8 mouse cellular contexts compared by ENCODE assay signal in genomic region chr4:127987784-127988455, GRCm38 (mm10). TPM values are rescaled to one million over a fixed set of nuclear protein-coding genes. Genes with fewer than 3 reads are reported as not detected.
A peak's percentile ranks its signal among the peaks of the same experiment; 100 is the strongest.
DNase-seq lines count a peak whose midpoint lies in the region; ATAC-seq and TF ChIP-seq lines count a peak whose summit lies in the region.

Gene Csmd2 (plus strand): TSS chr4:127987857.

- H3K27ac ChIP-seq in liver, embryonic 12.5 days = no peak within 1 kb of the TSS
- H3K27ac ChIP-seq in hindbrain, embryonic 14.5 days = peak within 1 kb of the TSS; percentile 88
- H3K27ac ChIP-seq in limb, embryonic 14.5 days (replicated peaks; ENCODE audit: low read depth, low read length) = no peak within 1 kb of the TSS

- DNase-seq in liver = no peak
- peak; percentile 62 to 70 for DNase-seq in cerebellum, postnatal 4 days (ENCODE audit: low spot score in 2 of 2)
- DNase-seq in hindbrain, embryonic 14.5 days (ENCODE audit: low spot score) = peak; percentile 75
- no peak for DNase-seq in limb, embryonic 14.5 days (ENCODE audit: low spot score)
- peak; percentile 53 to 62 for DNase-seq in right cerebral cortex, postnatal 36 days (ENCODE audit: low spot score in 2 of 2)
- no peak for DNase-seq in yolk sac, embryonic 10.5 days (ENCODE audit: low spot score)
- DNase-seq in c-Kit-positive CD71-positive TER-119-positive erythroid progenitor cells, embryonic 14.5 days (ENCODE audit: low spot score) = no peak

- peak within 1 kb of the TSS; percentile 31 for H3K4me3 ChIP-seq in liver, embryonic 12.5 days
- peak within 1 kb of the TSS; percentile 81 for H3K4me3 ChIP-seq in hindbrain, embryonic 14.5 days (replicated peaks; ENCODE audit: low read length)
- H3K4me3 ChIP-seq in limb, embryonic 14.5 days (replicated peaks; ENCODE audit: low read length) = peak within 1 kb of the TSS; percentile 31

- H3K9me3 ChIP-seq in liver, embryonic 12.5 days (replicated peaks) = no peaks in the 10 kb centered on the region
- H3K9me3 ChIP-seq in hindbrain, embryonic 14.5 days (ENCODE audit: control insufficient read depth, low read length) = no peaks in the 10 kb centered on the region
- H3K9me3 ChIP-seq in limb, embryonic 14.5 days (ENCODE audit: control insufficient read depth, low read length) = no peaks in the 10 kb centered on the region

- WGBS in liver, embryonic 12.5 days (ENCODE audit: insufficient replicate concordance) = 2% methylated on average over 39 of the region's 65 CpGs
- WGBS in hindbrain, embryonic 14.5 days = under 1% methylated on average over 51 of the region's 65 CpGs
- under 1% methylated on average over 47 of the region's 65 CpGs for WGBS in limb, embryonic 14.5 days

- no peak for TF ChIP-seq POLR2A in limb, embryonic 14.5 days (IDR thresholded peaks at IDR 0.05; ENCODE audit: borderline replicate concordance, extremely low read depth, insufficient read depth, insufficient read length)

- ATAC-seq in liver, embryonic 12.5 days = no peak
- peak; percentile 29; the same call in 1 of the 2 replicates for ATAC-seq in hindbrain, embryonic 14.5 days (ENCODE audit: low FRiP score)
- ATAC-seq in limb, embryonic 14.5 days (ENCODE audit: low FRiP score, low read depth) = no peak

- H3K27me3 ChIP-seq in liver, embryonic 12.5 days (replicated peaks) = peaks cover 70% of the 10 kb centered on the region
- peaks cover 8% of the 10 kb centered on the region; the same call in 1 of the 2 replicates for H3K27me3 ChIP-seq in hindbrain, embryonic 14.5 days (ENCODE audit: control insufficient read depth, insufficient read depth, low read length)
- H3K27me3 ChIP-seq in limb, embryonic 14.5 days (ENCODE audit: control insufficient read depth, insufficient read depth, low read length) = peaks cover 67% of the 10 kb centered on the region

- peak within 1 kb of the TSS; percentile 52 for H3K4me2 ChIP-seq in liver, embryonic 12.5 days
- peak within 1 kb of the TSS; percentile 63 for H3K4me2 ChIP-seq in hindbrain, embryonic 14.5 days (replicated peaks)
- H3K4me2 ChIP-seq in limb, embryonic 14.5 days (replicated peaks; ENCODE audit: low read depth, low read length, severe bottlenecking) = peak within 1 kb of the TSS; percentile 56

- H3K4me1 ChIP-seq in liver, embryonic 12.5 days = no peaks in the 10 kb centered on the region
- peaks cover 42% of the 10 kb centered on the region for H3K4me1 ChIP-seq in hindbrain, embryonic 14.5 days (replicated peaks; ENCODE audit: control insufficient read depth, insufficient read depth, low read length)
- no peaks in the 10 kb centered on the region for H3K4me1 ChIP-seq in limb, embryonic 14.5 days (ENCODE audit: control insufficient read depth, insufficient read depth, low read length)

- no peaks in the 10 kb centered on the region for H3K36me3 ChIP-seq in liver, embryonic 12.5 days
- H3K36me3 ChIP-seq in hindbrain, embryonic 14.5 days (replicated peaks; ENCODE audit: control insufficient read depth, insufficient read depth) = no peaks in the 10 kb centered on the region
- no peaks in the 10 kb centered on the region for H3K36me3 ChIP-seq in limb, embryonic 14.5 days (ENCODE audit: control insufficient read depth, insufficient read depth, low read length)

- H3K9ac ChIP-seq in liver, embryonic 12.5 days = no peak within 1 kb of the TSS
- H3K9ac ChIP-seq in hindbrain, embryonic 14.5 days = peak within 1 kb of the TSS; percentile 93
- no peak within 1 kb of the TSS for H3K9ac ChIP-seq in limb, embryonic 14.5 days (ENCODE audit: low read depth, low read length, severe bottlenecking)

RNA-seq across cellular contexts. Expression of gene Csmd2, which starts in this region (rescaled TPM):
- 0.04 and 0.07 TPM in 2 replicates for polyA plus RNA-seq in liver, embryonic 12.5 days (2016; fragmentation: Nextera tagmentation; extraction: Ambion mirVana)
- polyA plus RNA-seq in hindbrain, embryonic 14.5 days (2014; fragmentation: Nextera tagmentation; extraction: Ambion mirVana) = 8.3 and 9.0 TPM in 2 replicates
- polyA plus RNA-seq in limb, embryonic 14.5 days (2012; rRNA removed) = 0.32 and 0.33 TPM in 2 replicates
- 0.07 and 0.22 TPM in 2 replicates for polyA plus RNA-seq in limb, embryonic 14.5 days (2014; fragmentation: Nextera tagmentation; extraction: Ambion mirVana)

Comparison
In these comparisons a context has a peak if more than half of its experiments do, and no peak if none do; other contexts are left out.
1. H3K4me3 ChIP-seq: peak in every context shown above with its lines; median percentile 81 in hindbrain, embryonic 14.5 days; 31 in liver, embryonic 12.5 days; 31 in limb, embryonic 14.5 days.
2. DNase-seq: peak in cerebellum, postnatal 4 days (2 of 2), hindbrain, embryonic 14.5 days (single experiment) and right cerebral cortex, postnatal 36 days (2 of 2); none in liver (single experiment), limb, embryonic 14.5 days (single experiment), yolk sac, embryonic 10.5 days (single experiment) and c-Kit-positive CD71-positive TER-119-positive erythroid progenitor cells, embryonic 14.5 days (single experiment).
3. Peak in every context shown above with its lines, with median percentiles within 50 percentile points of each other: H3K4me2 ChIP-seq.